Mouse (Mus musculus) neural tube, embryonic 12.5 days (tissue): ENCODE data around the gene Tmem160. TPM values are rescaled to one million over a fixed set of nuclear protein-coding genes. Genes with fewer than 3 reads are reported as not detected.
A peak's percentile ranks its signal among the peaks of the same experiment; 100 is the strongest.

Experiments used
- ATAC-seq: fragments of 200-750 bp; cut with Nextera tagmentation; 2 replicates; pipeline ENCODE4 v1.8.0; 2017; ENCODE audit warnings: low read depth, mild to moderate bottlenecking, moderate TSS enrichment, moderate library complexity; ENCODE audit not compliant: low FRiP score
- H3K27ac ChIP-seq: fragments of 300-500 bp; sonication (generic); 2 replicates; pipeline ENCODE4 v1.5.1; 2016
- H3K27me3 ChIP-seq: fragments of 300-500 bp; sonication (generic); replicated peaks from 2 replicates; pipeline ENCODE4 v1.6.1; 2016; ENCODE audit warnings: mild to moderate bottlenecking
- H3K36me3 ChIP-seq: fragments of 300-500 bp; sonication (generic); 2 replicates; pipeline ENCODE4 v1.6.1; 2016; ENCODE audit warnings: mild to moderate bottlenecking
- H3K4me1 ChIP-seq: fragments of 300-500 bp; sonication (generic); 2 replicates; pipeline ENCODE4 v1.6.1; 2016
- H3K4me2 ChIP-seq: fragments of 300-500 bp; sonication (generic); replicated peaks from 2 replicates; pipeline ENCODE4 v1.6.1; 2016; ENCODE audit warnings: mild to moderate bottlenecking
- H3K4me3 ChIP-seq: fragments of 300-500 bp; sonication (generic); 2 replicates; pipeline ENCODE4 v1.5.1; 2016
- H3K9ac ChIP-seq: fragments of 300-500 bp; sonication (generic); 2 replicates; pipeline ENCODE4 v1.6.1; 2016; ENCODE audit warnings: mild to moderate bottlenecking
- H3K9me3 ChIP-seq: fragments of 300-500 bp; sonication (generic); 2 replicates; pipeline ENCODE4 v1.6.1; 2016; ENCODE audit warnings: mild to moderate bottlenecking
- WGBS: fragments of 180-500 bp; shearing (Covaris S2); methylation state at CpG from one replicate; pipeline ENCODE4 v1.1.7; 2016; 5-methylcytosine and 5-hydroxymethylcytosine counted together
- polyA plus RNA-seq: library from polyadenylated mRNA; unstranded; fragments of >200 nt; fragmentation: Nextera tagmentation; extraction: Ambion mirVana; gene quantifications from 2 replicates; pipeline ENCODE4 v1.2.1, GENCODE M21; 2016

Tmem160 gene
- polyA plus RNA-seq, 1 experiment from 2014 or later: 58.5 TPM

DNA sequence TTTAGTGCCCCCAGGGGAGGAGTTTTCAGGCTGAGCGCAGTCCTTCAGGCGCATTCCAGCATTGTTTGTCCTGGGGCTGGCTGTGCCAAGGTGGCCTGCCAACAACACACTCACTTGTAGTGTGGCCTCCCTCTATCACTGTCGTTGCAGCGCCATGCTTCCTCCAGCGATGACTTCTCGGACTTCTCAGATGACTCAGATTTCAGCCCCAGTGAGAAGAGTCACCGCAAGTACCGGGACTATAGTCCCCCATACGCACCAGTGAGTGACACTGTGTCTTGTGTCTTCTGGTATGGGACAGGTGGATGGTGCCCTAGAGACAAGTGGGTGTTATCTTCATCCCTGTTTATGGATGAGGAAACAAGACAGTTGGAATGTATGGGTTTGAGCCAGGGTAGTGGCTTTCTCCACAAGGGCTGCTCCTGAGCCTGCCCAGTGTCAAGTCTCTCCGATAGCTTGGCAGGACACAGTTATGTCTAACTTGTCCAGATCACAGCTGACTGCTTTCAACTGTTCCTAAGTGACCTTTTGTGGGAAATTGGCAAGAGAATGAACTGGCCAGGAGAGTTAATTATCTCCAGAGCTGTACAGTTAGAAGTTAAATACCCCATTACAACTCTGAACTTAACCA is 35.3 kb upstream of the Tmem160 start:
- 94% methylated on average over 10 of the region's 10 CpGs for WGBS
- no peaks in the 10 kb centered on the region for H3K27me3 ChIP-seq
- ATAC-seq: no peak
- H3K27ac ChIP-seq: no peak overlapping the region
- peaks cover 10% of the 10 kb centered on the region; the same call in 1 of the 2 replicates for H3K4me1 ChIP-seq
- no peaks in the 10 kb centered on the region for H3K9me3 ChIP-seq
- peaks cover 61% of the 10 kb centered on the region for H3K36me3 ChIP-seq
- no peak overlapping the region for H3K9ac ChIP-seq
- H3K4me2 ChIP-seq: no peak overlapping the region
- no peak overlapping the region for H3K4me3 ChIP-seq

- Histone ChIP-seq H3K9me3 (no peaks in the 10 kb centered on the region), H3K27ac (no peak overlapping the region), H3K9ac (no peak overlapping the region), H3K4me2 (no peak overlapping the region), H3K36me3 (peaks cover 74% of the 10 kb centered on the region), H3K4me1 (no peaks in the 10 kb centered on the region), H3K27me3 (no peaks in the 10 kb centered on the region), H3K4me3 (no peak overlapping the region)
- 87% methylated on average over 5 of the region's 5 CpGs for WGBS
- ATAC-seq: no peak
Measured at GRCm38 (mm10) chr7:16418713-16419112, 33.9 kb upstream of the Tmem160 start.

- no peaks in the 10 kb centered on the region for H3K9me3 ChIP-seq
- H3K4me2 ChIP-seq: no peak overlapping the region
- H3K36me3 ChIP-seq: peaks cover 93% of the 10 kb centered on the region
- ATAC-seq: no peak
- H3K27ac ChIP-seq: no peak overlapping the region
- H3K4me3 ChIP-seq: no peak overlapping the region
- no peak overlapping the region for H3K9ac ChIP-seq
- no peaks in the 10 kb centered on the region for H3K4me1 ChIP-seq
- WGBS: 96% methylated on average over 8 of the region's 8 CpGs
- no peaks in the 10 kb centered on the region for H3K27me3 ChIP-seq
Measured at GRCm38 (mm10) chr7:16420493-16421118, 32.0 kb upstream of the Tmem160 start.

DNA sequence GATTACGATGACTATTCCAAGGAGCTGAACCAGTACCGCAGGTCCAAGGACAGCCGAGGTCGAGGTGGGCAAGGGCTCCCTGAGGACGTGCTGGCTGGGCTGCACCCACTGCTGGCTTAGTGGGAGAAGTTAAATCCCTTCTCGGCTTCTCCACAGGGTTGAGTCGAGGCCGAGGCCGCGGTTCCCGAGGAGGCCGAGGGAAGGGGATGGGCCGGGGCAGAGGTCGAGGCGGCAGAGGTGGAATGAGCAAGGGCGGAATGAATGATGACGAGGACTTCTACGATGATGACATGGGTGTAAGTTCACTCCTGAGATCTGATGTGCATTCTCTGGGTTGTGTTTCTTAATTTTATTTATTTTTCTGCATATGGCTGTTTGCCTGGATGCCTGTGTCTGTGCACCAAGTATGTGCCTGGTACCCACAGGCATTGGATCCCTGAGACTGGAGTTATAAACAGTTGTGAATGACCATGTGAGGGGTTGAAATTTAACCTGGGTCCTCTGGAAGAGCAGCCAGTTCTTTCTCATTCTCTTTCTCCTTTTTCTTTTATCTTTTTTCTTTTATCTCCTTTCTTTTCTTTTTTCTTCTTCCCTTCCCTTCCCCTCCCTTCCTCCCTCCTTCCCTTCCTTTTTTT is 30.2 kb upstream of the Tmem160 start:
- no peaks in the 10 kb centered on the region for H3K9me3 ChIP-seq
- no peaks in the 10 kb centered on the region for H3K27me3 ChIP-seq
- no peak overlapping the region for H3K4me2 ChIP-seq
- no peak overlapping the region for H3K27ac ChIP-seq
- peaks cover 98% of the 10 kb centered on the region for H3K36me3 ChIP-seq
- H3K4me1 ChIP-seq: no peaks in the 10 kb centered on the region
- WGBS: 91% methylated on average over 18 of the region's 18 CpGs
- ATAC-seq: no peak
- no peak overlapping the region for H3K4me3 ChIP-seq
- H3K9ac ChIP-seq: no peak overlapping the region

DNA sequence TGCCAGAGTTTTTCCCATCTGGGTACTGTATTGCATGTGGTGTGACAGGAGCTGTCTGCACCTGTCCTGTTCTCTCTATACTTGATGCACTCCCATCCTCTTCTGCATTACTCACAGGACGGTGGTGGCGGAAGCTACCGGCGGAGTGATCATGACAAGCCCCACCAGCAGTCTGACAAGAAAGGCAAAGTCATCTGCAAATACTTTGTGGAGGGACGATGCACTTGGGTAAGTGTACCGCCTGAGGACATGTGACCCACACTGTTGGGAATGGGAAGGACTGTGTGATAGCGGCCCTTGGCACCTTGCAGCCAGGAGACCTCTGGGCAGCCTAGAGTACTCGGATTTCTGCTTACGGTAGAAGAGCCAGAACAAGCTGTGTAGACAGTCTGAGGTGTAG is 28.8 kb upstream of the Tmem160 start:
- Histone ChIP-seq H3K9me3 (no peaks in the 10 kb centered on the region), H3K4me3 (no peak overlapping the region), H3K27me3 (no peaks in the 10 kb centered on the region), H3K9ac (no peak overlapping the region), H3K4me2 (no peak overlapping the region), H3K36me3 (peaks cover 98% of the 10 kb centered on the region), H3K4me1 (no peaks in the 10 kb centered on the region), H3K27ac (no peak overlapping the region)
- no peak for ATAC-seq
- 92% methylated on average over 9 of the region's 9 CpGs for WGBS

GRCm38 (mm10) chr7:16425721-16426120 is 26.9 kb upstream of the Tmem160 start:
- 88% methylated on average over 10 of the region's 10 CpGs for WGBS
- no peak overlapping the region for H3K4me3 ChIP-seq

GRCm38 (mm10) chr7:16426129-16426729 is 26.4 kb upstream of the Tmem160 start:
- WGBS: 61% methylated on average over 4 of the region's 4 CpGs
- no peak overlapping the region for H3K4me2 ChIP-seq
- no peaks in the 10 kb centered on the region for H3K4me1 ChIP-seq
- H3K27ac ChIP-seq: no peak overlapping the region
- H3K36me3 ChIP-seq: peaks cover 98% of the 10 kb centered on the region
- no peaks in the 10 kb centered on the region for H3K27me3 ChIP-seq
- H3K9me3 ChIP-seq: no peaks in the 10 kb centered on the region
- peak; percentile 72; the same call in 1 of the 2 replicates for ATAC-seq
- H3K4me3 ChIP-seq: no peak overlapping the region
- no peak overlapping the region for H3K9ac ChIP-seq

More at GRCm38 (mm10) chr7:16425721-16426120, 26.9 kb upstream of the Tmem160 start:
- no peaks in the 10 kb centered on the region for H3K4me1 ChIP-seq
- H3K27ac ChIP-seq: no peak overlapping the region
- H3K27me3 ChIP-seq: no peaks in the 10 kb centered on the region
- peaks cover 98% of the 10 kb centered on the region for H3K36me3 ChIP-seq
- H3K4me2 ChIP-seq: no peak overlapping the region
- H3K9ac ChIP-seq: no peak overlapping the region
- no peaks in the 10 kb centered on the region for H3K9me3 ChIP-seq
- ATAC-seq: 0 out of 2 replicates have a peak, but pooled peaks have one; percentile 44

GRCm38 (mm10) chr7:16433352-16433971 is 19.1 kb upstream of the Tmem160 start:
- 89% methylated on average over 3 of the region's 3 CpGs for WGBS
- ATAC-seq: no peak

GRCm38 (mm10) chr7:16435088-16435487 is 17.5 kb upstream of the Tmem160 start:
- no peak overlapping the region for H3K4me2 ChIP-seq
- H3K4me1 ChIP-seq: no peaks in the 10 kb centered on the region
- ATAC-seq: no peak
- H3K9ac ChIP-seq: no peak overlapping the region
- H3K36me3 ChIP-seq: peaks cover 70% of the 10 kb centered on the region
- no peaks in the 10 kb centered on the region for H3K9me3 ChIP-seq
- no peak overlapping the region for H3K4me3 ChIP-seq
- no peaks in the 10 kb centered on the region for H3K27me3 ChIP-seq
- WGBS: 94% methylated on average over 9 of the region's 9 CpGs
- no peak overlapping the region for H3K27ac ChIP-seq

More at GRCm38 (mm10) chr7:16433352-16433971, 19.1 kb upstream of the Tmem160 start:
- Histone ChIP-seq H3K36me3 (peaks cover 86% of the 10 kb centered on the region), H3K4me1 (no peaks in the 10 kb centered on the region), H3K27ac (no peak overlapping the region), H3K4me3 (no peak overlapping the region), H3K27me3 (no peaks in the 10 kb centered on the region), H3K9me3 (no peaks in the 10 kb centered on the region), H3K4me2 (no peak overlapping the region), H3K9ac (no peak overlapping the region)

DNA sequence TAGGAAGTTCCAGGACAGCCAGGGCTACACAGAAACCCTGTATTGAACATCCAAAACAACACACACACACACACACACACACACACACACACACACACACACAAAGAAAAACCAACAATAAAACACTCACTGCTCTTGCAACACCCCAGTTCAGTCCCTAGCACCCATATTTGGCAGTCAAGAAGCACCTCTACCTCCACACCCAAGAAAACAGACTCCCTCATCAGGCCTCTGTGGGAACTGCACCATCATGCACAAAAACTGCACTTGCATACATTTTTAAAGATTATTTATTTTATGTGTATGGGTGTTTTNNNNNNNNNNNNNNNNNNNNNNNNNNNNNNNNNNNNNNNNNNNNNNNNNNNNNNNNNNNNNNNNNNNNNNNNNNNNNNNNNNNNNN is 11.3 kb upstream of the Tmem160 start:
- peaks cover 9% of the 10 kb centered on the region for H3K36me3 ChIP-seq
- H3K9me3 ChIP-seq: no peaks in the 10 kb centered on the region
- no peak overlapping the region for H3K4me2 ChIP-seq
- no peak overlapping the region for H3K27ac ChIP-seq
- ATAC-seq: no peak
- H3K27me3 ChIP-seq: no peaks in the 10 kb centered on the region
- H3K4me1 ChIP-seq: no peaks in the 10 kb centered on the region
- no peak overlapping the region for H3K9ac ChIP-seq
- H3K4me3 ChIP-seq: no peak overlapping the region

DNA sequence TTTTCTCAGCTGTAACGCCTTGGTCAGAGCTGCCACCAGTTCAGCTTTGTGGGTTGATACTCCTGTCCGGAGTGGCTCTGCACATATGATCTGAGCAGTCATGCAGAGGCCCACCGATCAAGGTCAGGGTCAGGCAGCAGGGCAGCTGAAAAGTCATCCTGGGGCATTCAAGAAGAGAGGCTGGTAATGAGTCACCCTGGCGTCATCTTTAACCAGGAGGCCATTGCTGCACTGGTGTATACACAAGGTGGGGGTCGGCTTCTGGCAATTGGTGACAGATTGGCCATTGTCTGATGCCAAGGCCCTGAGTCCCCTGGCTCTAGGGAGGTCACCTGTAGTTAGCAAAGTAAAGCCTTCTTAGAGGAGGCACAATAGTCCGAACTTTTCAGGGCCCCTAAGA is 923 bp upstream of the Tmem160 start:
- 87% methylated on average over 6 of the region's 6 CpGs for WGBS
- ATAC-seq: no peak
- Histone ChIP-seq H3K9ac (no peak overlapping the region), H3K9me3 (no peaks in the 10 kb centered on the region), H3K4me3 (no peak overlapping the region), H3K36me3 (peaks cover 5% of the 10 kb centered on the region), H3K27me3 (no peaks in the 10 kb centered on the region), H3K27ac (no peak overlapping the region), H3K4me1 (peaks cover 10% of the 10 kb centered on the region; the same call in 1 of the 2 replicates), H3K4me2 (no peak overlapping the region)
